Mouse (Mus musculus) MEL (cell line): ENCODE results near the gene Npy2r. TPM values are rescaled to one million over a fixed set of nuclear protein-coding genes. Genes with fewer than 3 reads are reported as not detected.

Source experiments
- DNase-seq: peaks from one replicate; pipeline ENCODE4 v3.0.0; 2011; ENCODE audit warnings: low read depth, low spot score
- H3K27ac ChIP-seq: 2 replicates; pipeline ENCODE4 v1.5.1; 2012; ENCODE audit warnings: low read depth, mild to moderate bottlenecking, control low read depth, low read length, moderate library complexity; ENCODE audit not compliant: control insufficient read depth
- H3K27me3 ChIP-seq, 2 experiments: fragments of 150-350 bp in 1 of 2; sonication (generic) in 1 of 2; 2 replicates each; pipeline ENCODE4 v1.6.1; 2012; ENCODE audit warnings: low read length in 2 of 2, mild to moderate bottlenecking in 2 of 2, improper control_type of control experiment in 1 of 2, moderate library complexity in 1 of 2; ENCODE audit not compliant: insufficient read depth in 2 of 2, control insufficient read depth in 1 of 2
- H3K36me3 ChIP-seq, 2 experiments: 2 replicates each; pipeline ENCODE4 v1.6.1; 2012 to 2014; ENCODE audit warnings: low read length in 2 of 2, improper control_type of control experiment in 1 of 2, inconsistent platforms in 1 of 2, mild to moderate bottlenecking in 1 of 2; ENCODE audit not compliant: insufficient read depth in 2 of 2, control insufficient read depth in 1 of 2
- H3K4me1 ChIP-seq, 2 experiments: fragments of 150-350 bp in 1 of 2; sonication (generic) in 1 of 2; 2 replicates each; pipeline ENCODE4 v1.6.1; 2012; ENCODE audit warnings: low read length in 2 of 2, improper control_type of control experiment in 1 of 2, mild to moderate bottlenecking in 1 of 2; ENCODE audit not compliant: insufficient read depth in 2 of 2, control insufficient read depth in 1 of 2
- H3K4me3 ChIP-seq, 2 experiments: fragments of 150-350 bp in 1 of 2; sonication (generic) in 1 of 2; 2 replicates each; pipeline ENCODE4 v1.5.1; 2012; ENCODE audit warnings: low read depth in 2 of 2, low read length in 2 of 2, mild to moderate bottlenecking in 2 of 2, moderate library complexity in 2 of 2, control low read depth in 1 of 2, improper control_type of control experiment in 1 of 2; ENCODE audit not compliant: control insufficient read depth in 1 of 2, insufficient read depth in 1 of 2
- H3K79me2 ChIP-seq: 2 replicates; pipeline ENCODE4 v1.6.1; 2012; ENCODE audit warnings: mild to moderate bottlenecking, low read length, moderate library complexity; ENCODE audit not compliant: control insufficient read depth, poor library complexity, insufficient read depth
- H3K9ac ChIP-seq: 2 replicates; pipeline ENCODE4 v1.6.1; 2012; ENCODE audit warnings: low read depth, mild to moderate bottlenecking, control low read depth, low read length, moderate library complexity; ENCODE audit not compliant: control insufficient read depth, poor library complexity, severe bottlenecking
- H3K9me3 ChIP-seq: fragments of 150-350 bp; sonication (generic); replicated peaks from 2 replicates; pipeline ENCODE4 v1.6.1; 2012; ENCODE audit warnings: mild to moderate bottlenecking, low read length, improper control_type of control experiment, moderate library complexity; ENCODE audit not compliant: insufficient read depth
- BHLHE40 ChIP-seq: IDR thresholded peaks from 2 replicates; pipeline ENCODE4 v1.6.1; 2012; ENCODE audit warnings: low read depth, mild to moderate bottlenecking, inconsistent platforms, low read length, improper control_type of control experiment, borderline replicate concordance
- CHD2 ChIP-seq: IDR thresholded peaks from 2 replicates; pipeline ENCODE4 v1.6.1; 2011; ENCODE audit warnings: low read length, improper control_type of control experiment
- E2F4 ChIP-seq: IDR thresholded peaks from 2 replicates; pipeline ENCODE4 v1.6.1; 2011; ENCODE audit warnings: low read depth, low read length, improper control_type of control experiment, borderline replicate concordance
- ELF1 ChIP-seq: IDR thresholded peaks from 2 replicates; pipeline ENCODE4 v1.6.1; 2014; ENCODE audit warnings: low read depth, mild to moderate bottlenecking, inconsistent platforms, low read length, improper control_type of control experiment, moderate library complexity
- GABPA ChIP-seq: IDR thresholded peaks from 2 replicates; pipeline ENCODE4 v1.6.1; 2012; ENCODE audit warnings: low read depth, mild to moderate bottlenecking, inconsistent platforms, low read length, improper control_type of control experiment, moderate library complexity
- HCFC1 ChIP-seq: IDR thresholded peaks from 2 replicates; pipeline ENCODE4 v1.6.1; 2012; ENCODE audit warnings: low read depth, mild to moderate bottlenecking, inconsistent platforms, low read length, improper control_type of control experiment, moderate library complexity
- MAFK ChIP-seq: IDR thresholded peaks from 2 replicates; pipeline ENCODE4 v1.6.1; 2011; ENCODE audit warnings: low read depth, mild to moderate bottlenecking, low read length, improper control_type of control experiment, borderline replicate concordance
- MEF2A ChIP-seq: IDR thresholded peaks from 2 replicates; pipeline ENCODE4 v1.6.1; 2014; ENCODE audit warnings: low read depth, mild to moderate bottlenecking, inconsistent platforms, low read length, improper control_type of control experiment; ENCODE audit not compliant: poor library complexity, insufficient replicate concordance, severe bottlenecking; ENCODE audit errors: extremely low read depth
- NELFE ChIP-seq: IDR thresholded peaks from 2 replicates; pipeline ENCODE4 v1.6.1; 2011; ENCODE audit warnings: low read depth, low read length, improper control_type of control experiment
- NRF1 ChIP-seq: IDR thresholded peaks from 2 replicates; pipeline ENCODE4 v1.6.1; 2014; ENCODE audit warnings: low read depth, mild to moderate bottlenecking, inconsistent platforms, low read length, improper control_type of control experiment, moderate library complexity; ENCODE audit not compliant: poor library complexity, insufficient read depth, severe bottlenecking
- POLR2A ChIP-seq, 2 experiments: IDR thresholded peaks; 2 replicates each; pipeline ENCODE4 v1.6.1; 2011 to 2012; ENCODE audit warnings: low read length in 2 of 2, mild to moderate bottlenecking in 2 of 2, control low read depth in 1 of 2, improper control_type of control experiment in 1 of 2, low read depth in 1 of 2, moderate library complexity in 1 of 2; ENCODE audit not compliant: control insufficient read depth in 1 of 2, insufficient read depth in 1 of 2, poor library complexity in 1 of 2
- POLR2AphosphoS2 ChIP-seq: IDR thresholded peaks from 2 replicates; pipeline ENCODE4 v1.6.1; 2011; ENCODE audit warnings: low read length, improper control_type of control experiment
- POLR2AphosphoS5 ChIP-seq: IDR thresholded peaks from 2 replicates; pipeline ENCODE4 v1.6.1; 2012; ENCODE audit warnings: low read depth, borderline replicate concordance, mild to moderate bottlenecking, inconsistent platforms, low read length, moderate library complexity, mixed read lengths
- SIN3A ChIP-seq: IDR thresholded peaks from 2 replicates; pipeline ENCODE4 v1.6.1; 2012; ENCODE audit warnings: low read length, improper control_type of control experiment, inconsistent platforms
- TAL1 ChIP-seq: IDR thresholded peaks from 2 replicates; pipeline ENCODE4 v1.6.1; 2012; ENCODE audit warnings: mild to moderate bottlenecking, inconsistent platforms, low read length, moderate library complexity, mixed read lengths
- TBP ChIP-seq: IDR thresholded peaks from 2 replicates; pipeline ENCODE4 v1.8.0; 2011; ENCODE audit warnings: low read depth, low read length, improper control_type of control experiment
- UBTF ChIP-seq: IDR thresholded peaks from 2 replicates; pipeline ENCODE4 v1.6.1; 2012; ENCODE audit warnings: low read depth, mild to moderate bottlenecking, inconsistent platforms, low read length, improper control_type of control experiment, moderate library complexity, borderline replicate concordance; ENCODE audit not compliant: insufficient read depth
- USF1 ChIP-seq: IDR thresholded peaks from 2 replicates; pipeline ENCODE4 v1.6.1; 2014; ENCODE audit warnings: low read depth, mild to moderate bottlenecking, inconsistent platforms, low read length, improper control_type of control experiment, moderate library complexity
- ZKSCAN1 ChIP-seq: IDR thresholded peaks from 2 replicates; pipeline ENCODE4 v1.6.1; 2012; ENCODE audit warnings: low read depth, mild to moderate bottlenecking, inconsistent platforms, low read length, improper control_type of control experiment, moderate library complexity
- ZMIZ1 ChIP-seq: IDR thresholded peaks from 2 replicates; pipeline ENCODE4 v1.6.1; 2012; ENCODE audit warnings: low read depth, mild to moderate bottlenecking, inconsistent platforms, low read length, improper control_type of control experiment, moderate library complexity
- ZNF384 ChIP-seq: IDR thresholded peaks from 2 replicates; pipeline ENCODE4 v1.6.1; 2012; ENCODE audit warnings: low read depth, mild to moderate bottlenecking, inconsistent platforms, low read length, improper control_type of control experiment
- polyA plus RNA-seq, 2 experiments: library from polyadenylated mRNA; stranded (reverse) in 1 of 2; unstranded in 1 of 2; fragments of >175 nt in 1 of 2; fragments of >200 nt in 1 of 2; gene quantifications; 2 replicates each; pipeline versions ENCODE4 v1.2.1 to v1.2.4; 2012; ENCODE audit warnings: low replicate concordance in 2 of 2, low read depth in 1 of 2; ENCODE audit not compliant: insufficient read length in 2 of 2, insufficient read depth in 1 of 2, missing spikeins in 1 of 2
- total RNA-seq: library from RNA; depleted of rRNA; stranded (reverse); fragments of 300-350 nt; gene quantifications from 2 replicates; pipeline ENCODE4 v1.2.3, GENCODE M21; 2012; rRNA removed

Gene Npy2r
- total RNA-seq (not detected in 2 replicates), polyA plus RNA-seq (not detected)

GRCm38 (mm10) chr3:82547908-82548721 is at the start of gene Npy2r:
Gene Npy2r (minus strand): TSS chr3:82548084.
- H3K4me3 ChIP-seq, result no peak within 1 kb of the TSS
- no peaks in the 10 kb centered on the region for H3K27me3 ChIP-seq
- no peaks in the 10 kb centered on the region for H3K4me1 ChIP-seq
- no peak for TF ChIP-seq SIN3A
- TF ChIP-seq UBTF, result no peak
- TF ChIP-seq NRF1, result no peak
- no peak for TF ChIP-seq BHLHE40
- TF ChIP-seq NELFE, result no peak
- TF ChIP-seq MAFK, result no peak
- TF ChIP-seq ELF1, result no peak
- no peak for TF ChIP-seq TAL1
- TF ChIP-seq ZNF384, result no peak
- no peak for TF ChIP-seq MEF2A
- TF ChIP-seq POLR2AphosphoS5, result no peak
- TF ChIP-seq, all 39 proteins: peak for 0
- Histone ChIP-seq H3K79me2 (no peaks in the 10 kb centered on the region), H3K9ac (no peak within 1 kb of the TSS), H3K9me3 (no peaks in the 10 kb centered on the region), H3K27ac (no peak within 1 kb of the TSS), H3K36me3 (no peaks in the 10 kb centered on the region)
- no peak for DNase-seq

GRCm38 (mm10) chr3:82557786-82558185 is 9.9 kb upstream of the Npy2r start:
- TF ChIP-seq TAL1 (no peak), HCFC1 (no peak), ZMIZ1 (no peak), POLR2AphosphoS2 (no peak), POLR2AphosphoS5 (no peak), USF1 (no peak), E2F4 (no peak), CHD2 (no peak), ZKSCAN1 (no peak), GABPA (no peak), TBP (no peak), BHLHE40 (no peak), POLR2A (IDR thresholded peaks at IDR 0.05; ENCODE audit: control insufficient read depth in 1 of 2, insufficient read depth in 1 of 2, low read depth in 1 of 2, low read length in 2 of 2, poor library complexity in 1 of 2) (no peak)
- no peaks in the 10 kb centered on the region for H3K36me3 ChIP-seq
- H3K9ac ChIP-seq, result no peak overlapping the region
- no peak overlapping the region for H3K27ac ChIP-seq
- no peak for DNase-seq
- no peak overlapping the region for H3K4me3 ChIP-seq
- no peaks in the 10 kb centered on the region for H3K9me3 ChIP-seq
- no peaks in the 10 kb centered on the region for H3K4me1 ChIP-seq
- no peaks in the 10 kb centered on the region for H3K27me3 ChIP-seq
- H3K79me2 ChIP-seq, result no peaks in the 10 kb centered on the region
